ENCODE assay signal across 16 mouse cellular contexts in the genomic region with DNA sequence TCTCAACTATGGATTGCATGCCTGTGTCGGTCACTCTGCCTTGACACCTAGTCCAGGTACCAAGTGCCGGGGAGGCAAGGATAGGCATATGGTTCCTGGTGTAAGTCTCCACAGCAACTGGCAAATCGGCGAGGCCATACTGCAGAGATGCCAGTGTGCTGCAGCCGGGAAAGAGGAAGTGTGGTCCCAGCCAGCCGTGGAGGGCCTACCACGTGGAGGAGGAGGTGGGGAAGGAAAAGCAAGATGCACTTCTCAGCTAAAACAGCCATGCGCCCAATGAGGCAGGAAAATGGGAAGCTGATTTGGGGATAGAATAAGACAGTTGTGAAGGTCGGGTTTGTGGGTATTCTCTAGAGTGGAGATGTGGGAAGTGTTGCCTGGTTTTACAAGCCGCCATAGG.
A peak's percentile ranks its signal among the peaks of the same experiment; 100 is the strongest.
DNase-seq lines count a peak whose midpoint lies in the region; ATAC-seq and TF ChIP-seq lines count a peak whose summit lies in the region.
"Had no signal": no experiment of that assay in that cellular context is flagged by ENCODE, and none has a peak within 500 bp of the region (broad histone marks: within the 10 kb centered on the region; RNA-seq: fewer than 3 reads in every experiment).

No protein-coding gene starts in this region.

- no peaks in the 10 kb centered on the region for H3K27me3 ChIP-seq in G1E (ENCODE audit: insufficient read depth, low read length)
- H3K27me3 ChIP-seq: embryonic facial prominence, embryonic 15.5 days; forebrain, embryonic 12.5 days; limb, embryonic 15.5 days had no signal

- ATAC-seq in G1E (ENCODE audit: extremely low read depth, insufficient number of reproducible peaks, low FRiP score, poor library complexity, severe bottlenecking): peak; percentile 66
- ATAC-seq in hematopoietic stem cell, adult 5-6 weeks (replicated peaks in 1 of 2; ENCODE audit: insufficient read depth in 1 of 2, low FRiP score in 2 of 2, low TSS enrichment in 1 of 2, low read depth in 1 of 2, poor library complexity in 2 of 2, severe bottlenecking in 2 of 2): peak; percentile 84 to 91
- ATAC-seq in monocyte, adult 5-6 weeks (replicated peaks; ENCODE audit: insufficient number of reproducible peaks, low FRiP score, low TSS enrichment, poor library complexity, severe bottlenecking): peak; percentile 82

- DNase-seq in lung, adult 18-20 months: peak; percentile 35 to 45
- no peak for DNase-seq in lung, postnatal 14 days
- DNase-seq in G1E (ENCODE audit: low spot score): no peak
- no peak for DNase-seq in spleen, adult 18-20 months
- no peak for DNase-seq in layer of hippocampus, adult 18-20 months (ENCODE audit: low spot score in 2 of 2)
- no peak for DNase-seq in left cerebral cortex, adult 11 months (ENCODE audit: low spot score)
- DNase-seq: cerebellum, adult 11-12 months; heart, postnatal 4 days; kidney, adult 11 months; thymus, adult 2 months had no signal

- TF ChIP-seq CTCF in G1E (IDR thresholded peaks at IDR 0.05; ENCODE audit: low read depth, low read length): no peak

- peaks cover 75% of the 10 kb centered on the region for H3K36me3 ChIP-seq in G1E (replicated peaks)
- H3K36me3 ChIP-seq: embryonic facial prominence, embryonic 15.5 days; forebrain, embryonic 12.5 days had no signal

- no peaks in the 10 kb centered on the region for H3K9me3 ChIP-seq in G1E (replicated peaks)
- H3K9me3 ChIP-seq: embryonic facial prominence, embryonic 15.5 days; forebrain, embryonic 12.5 days; limb, embryonic 15.5 days had no signal

- peaks cover 79% of the 10 kb centered on the region for H3K4me1 ChIP-seq in G1E (ENCODE audit: insufficient read depth, low read depth, low read length)

- peak overlapping the region; percentile 44; the same call in 1 of the 2 replicates for H3K4me3 ChIP-seq in G1E (ENCODE audit: low read depth, low read length)
- H3K4me3 ChIP-seq: embryonic facial prominence, embryonic 15.5 days; forebrain, embryonic 12.5 days; limb, embryonic 15.5 days; myocyte had no signal

Comparison
In these comparisons a context has a peak if more than half of its experiments do, and no peak if none do; other contexts are left out.
1. DNase-seq: peak in lung, adult 18-20 months (2 of 2); none in lung, postnatal 14 days (single experiment), G1E (single experiment), spleen, adult 18-20 months (0 of 2), layer of hippocampus, adult 18-20 months (0 of 2) and left cerebral cortex, adult 11 months (single experiment).
2. Peak in every context shown above with its lines, with median percentiles within 50 percentile points of each other: ATAC-seq.